Mouse (Mus musculus): Measurements from ENCODE around the gene Mndal. TPM values are rescaled to one million over a fixed set of nuclear protein-coding genes. Genes with fewer than 3 reads are reported as not detected.
"Not testable (repeated sequence)": the region's sequence is repeated elsewhere in the genome, so short reads cannot be mapped to it uniquely, and the experiment has no call there.

The Mndal gene
- 100 to 1,000 TPM; 417 to 550 TPM for polyA plus RNA-seq (2017; shearing (Covaris generic))

GRCm38 (mm10) chr1:173941924-173942779, at the start of gene Mndal, which contains the start of gene Ifi203:
Gene Mndal (minus strand): TSS chr1:173942491.
Gene Ifi203 (minus strand): TSS chr1:173942672.
- ATAC-seq = peak; percentile 80

- ATAC-seq = not testable (repeated sequence)
Measured at GRCm38 (mm10) chr1:173982694-173983305, 40.5 kb upstream of the Mndal start, which contains the start of gene Ifi202b. Gene Ifi202b (minus strand): TSS chr1:173982744.

GRCm38 (mm10) chr1:173981038-173981437, 38.7 kb upstream of the Mndal start:
- ATAC-seq = not testable (repeated sequence)

GRCm38 (mm10) chr1:173977622-173978021, 35.3 kb upstream of the Mndal start:
- no peak for ATAC-seq

GRCm38 (mm10) chr1:173973111-173973510, 30.8 kb upstream of the Mndal start:
- ATAC-seq = no peak

- ATAC-seq = not testable (repeated sequence)
Measured at GRCm38 (mm10) chr1:173961491-173961890, 19.2 kb upstream of the Mndal start.

- not testable (repeated sequence) for ATAC-seq
Measured at GRCm38 (mm10) chr1:173959998-173960397, 17.7 kb upstream of the Mndal start.

- not testable (repeated sequence) for ATAC-seq
Measured at GRCm38 (mm10) chr1:173955839-173956527, 13.7 kb upstream of the Mndal start.

- ATAC-seq = no peak
Measured at GRCm38 (mm10) chr1:173955071-173955796, 12.9 kb upstream of the Mndal start.

- no peak for ATAC-seq
Measured at GRCm38 (mm10) chr1:173953563-173953962, 11.3 kb upstream of the Mndal start.

- peak; percentile 97 for ATAC-seq
Measured at GRCm38 (mm10) chr1:173949044-173949443, 6.8 kb upstream of the Mndal start.

- ATAC-seq = not testable (repeated sequence)
Measured at GRCm38 (mm10) chr1:173942780-173943066, 432 bp upstream of the Mndal start.

- peak; percentile 22 for ATAC-seq
Measured at GRCm38 (mm10) chr1:173941522-173941921, 769 bp downstream of the Mndal start.

- ATAC-seq = peak; percentile 51
Measured at GRCm38 (mm10) chr1:173919279-173919678, 23.0 kb downstream of the Mndal start.

GRCm38 (mm10) chr1:173914559-173914958, 27.7 kb downstream of the Mndal start:
- no peak for ATAC-seq

- peak; percentile 22 for ATAC-seq
Measured at GRCm38 (mm10) chr1:173913256-173913791, 29.0 kb downstream of the Mndal start.

GRCm38 (mm10) chr1:173912548-173913255, 29.6 kb downstream of the Mndal start, which contains the start of gene Ifi211:
Gene Ifi211 (minus strand): TSS chr1:173913046.
- ATAC-seq = peak; percentile 46

GRCm38 (mm10) chr1:173911808-173912464, 30.4 kb downstream of the Mndal start:
- ATAC-seq = no peak

- ATAC-seq = not testable (repeated sequence)
Measured at GRCm38 (mm10) chr1:173908390-173908789, 33.9 kb downstream of the Mndal start.

GRCm38 (mm10) chr1:173905885-173906284, 36.4 kb downstream of the Mndal start:
- peak; percentile 91 for ATAC-seq

- ATAC-seq = not testable (repeated sequence)
Measured at GRCm38 (mm10) chr1:173889741-173890140, 52.5 kb downstream of the Mndal start.

All from CD4-positive, CD25-positive, alpha-beta regulatory T cell, adult 4 months (primary cell).